Mouse (Mus musculus): ENCODE measurements around the gene Msl1.

The Msl1 gene

GRCm38 (mm10) chr11:98849196-98849894 is 54.0 kb downstream of the Msl1 start:
- no peak for DNase-seq

GRCm38 (mm10) chr11:98850100-98851093 is 55.1 kb downstream of the Msl1 start:
- no peak for DNase-seq

GRCm38 (mm10) chr11:98854116-98854515 is 58.8 kb downstream of the Msl1 start:
- DNase-seq: no peak

- no peak for DNase-seq
Observed at GRCm38 (mm10) chr11:98854659-98855058, 59.3 kb downstream of the Msl1 start.
